Mouse (Mus musculus): ENCODE results near the gene Gm4756. TPM values are rescaled to one million over a fixed set of nuclear protein-coding genes. Genes with fewer than 3 reads are reported as not detected.
A peak's percentile ranks its signal among the peaks of the same experiment; 100 is the strongest.

The Gm4756 gene
- polyA plus RNA-seq, 1 experiment from 2014 or later = not detected

GRCm38 (mm10) chr12:72664735-72665337, 15.4 kb upstream of the Gm4756 start, which contains the start of gene Dhrs7:
TSS of gene Dhrs7 (minus strand) at chr12:72664909.
- H3K9ac ChIP-seq (ENCODE audit: low read length) = peak within 1 kb of the TSS; percentile 89
- no peaks in the 10 kb centered on the region for H3K9me3 ChIP-seq (replicated peaks; ENCODE audit: control insufficient read depth, low read length)
- peaks cover 25% of the 10 kb centered on the region for H3K4me1 ChIP-seq (ENCODE audit: control insufficient read depth, insufficient read depth, low read length)
- no peaks in the 10 kb centered on the region for H3K27me3 ChIP-seq (ENCODE audit: control insufficient read depth, insufficient read depth, low read length)
- peak within 1 kb of the TSS; percentile 87 for H3K4me3 ChIP-seq (ENCODE audit: low read length)
- under 1% methylated on average over 33 of the region's 33 CpGs for WGBS
- H3K4me2 ChIP-seq (ENCODE audit: low read depth, low read length) = peak within 1 kb of the TSS; percentile 89
- H3K27ac ChIP-seq (ENCODE audit: low read length) = peak within 1 kb of the TSS; percentile 98
- ATAC-seq (replicated peaks; ENCODE audit: extremely low read depth, insufficient read depth, low FRiP score) = peak; percentile 97
- H3K36me3 ChIP-seq (ENCODE audit: control insufficient read depth, insufficient read depth) = no peaks in the 10 kb centered on the region

- WGBS = 3% methylated on average over 28 of the region's 28 CpGs
- peak overlapping the region; percentile 87 for H3K4me3 ChIP-seq (ENCODE audit: low read length)
- peak overlapping the region; percentile 89 for H3K9ac ChIP-seq (ENCODE audit: low read length)
- no peaks in the 10 kb centered on the region for H3K9me3 ChIP-seq (replicated peaks; ENCODE audit: control insufficient read depth, low read length)
- no peaks in the 10 kb centered on the region for H3K27me3 ChIP-seq (ENCODE audit: control insufficient read depth, insufficient read depth, low read length)
- peaks cover 25% of the 10 kb centered on the region for H3K4me1 ChIP-seq (ENCODE audit: control insufficient read depth, insufficient read depth, low read length)
- H3K36me3 ChIP-seq (ENCODE audit: control insufficient read depth, insufficient read depth) = no peaks in the 10 kb centered on the region
- peak overlapping the region; percentile 89 for H3K4me2 ChIP-seq (ENCODE audit: low read depth, low read length)
- H3K27ac ChIP-seq (ENCODE audit: low read length) = peak overlapping the region; percentile 98
- peak; percentile 7 for ATAC-seq (replicated peaks; ENCODE audit: extremely low read depth, insufficient read depth, low FRiP score)
These were observed 14.7 kb upstream of the Gm4756 start for GRCm38 (mm10) chr12:72664020-72664734.

GRCm38 (mm10) chr12:72655775-72656174, 6.3 kb upstream of the Gm4756 start:
- 89% methylated on average over 16 of the region's 16 CpGs for WGBS
- no peak for ATAC-seq (replicated peaks; ENCODE audit: extremely low read depth, insufficient read depth, low FRiP score)
- Histone ChIP-seq H3K36me3 (ENCODE audit: control insufficient read depth, insufficient read depth) (peaks cover 21% of the 10 kb centered on the region), H3K4me2 (ENCODE audit: low read depth, low read length) (no peak overlapping the region), H3K27me3 (ENCODE audit: control insufficient read depth, insufficient read depth, low read length) (no peaks in the 10 kb centered on the region), H3K9me3 (replicated peaks; ENCODE audit: control insufficient read depth, low read length) (no peaks in the 10 kb centered on the region), H3K27ac (ENCODE audit: low read length) (no peak overlapping the region), H3K9ac (ENCODE audit: low read length) (no peak overlapping the region), H3K4me3 (ENCODE audit: low read length) (no peak overlapping the region), H3K4me1 (ENCODE audit: control insufficient read depth, insufficient read depth, low read length) (no peaks in the 10 kb centered on the region)

- no peak overlapping the region for H3K4me2 ChIP-seq (ENCODE audit: low read depth, low read length)
- 21% methylated on average over 4 of the region's 4 CpGs for WGBS
- no peaks in the 10 kb centered on the region for H3K27me3 ChIP-seq (ENCODE audit: control insufficient read depth, insufficient read depth, low read length)
- no peaks in the 10 kb centered on the region for H3K9me3 ChIP-seq (replicated peaks; ENCODE audit: control insufficient read depth, low read length)
- no peaks in the 10 kb centered on the region for H3K4me1 ChIP-seq (ENCODE audit: control insufficient read depth, insufficient read depth, low read length)
- no peak overlapping the region for H3K9ac ChIP-seq (ENCODE audit: low read length)
- H3K27ac ChIP-seq (ENCODE audit: low read length) = no peak overlapping the region
- no peak overlapping the region for H3K4me3 ChIP-seq (ENCODE audit: low read length)
- ATAC-seq (replicated peaks; ENCODE audit: extremely low read depth, insufficient read depth, low FRiP score) = no peak
- H3K36me3 ChIP-seq (ENCODE audit: control insufficient read depth, insufficient read depth) = peaks cover 25% of the 10 kb centered on the region
These were observed 5.2 kb upstream of the Gm4756 start for GRCm38 (mm10) chr12:72654698-72655097.

GRCm38 (mm10) chr12:72648921-72649320, 540 bp downstream of the Gm4756 start:
- Histone ChIP-seq H3K27me3 (ENCODE audit: control insufficient read depth, insufficient read depth, low read length) (no peaks in the 10 kb centered on the region), H3K9me3 (replicated peaks; ENCODE audit: control insufficient read depth, low read length) (peaks cover 7% of the 10 kb centered on the region; the same call in 1 of the 2 replicates), H3K36me3 (ENCODE audit: control insufficient read depth, insufficient read depth) (peaks cover 23% of the 10 kb centered on the region), H3K9ac (ENCODE audit: low read length) (no peak overlapping the region), H3K4me3 (ENCODE audit: low read length) (no peak overlapping the region), H3K4me2 (ENCODE audit: low read depth, low read length) (no peak overlapping the region), H3K27ac (ENCODE audit: low read length) (no peak overlapping the region), H3K4me1 (ENCODE audit: control insufficient read depth, insufficient read depth, low read length) (no peaks in the 10 kb centered on the region)
- ATAC-seq (replicated peaks; ENCODE audit: extremely low read depth, insufficient read depth, low FRiP score) = no peak
- 92% methylated on average over 14 of the region's 14 CpGs for WGBS

GRCm38 (mm10) chr12:72638025-72638424, 11.4 kb downstream of the Gm4756 start:
- H3K27me3 ChIP-seq (ENCODE audit: control insufficient read depth, insufficient read depth, low read length) = no peaks in the 10 kb centered on the region

GRCm38 (mm10) chr12:72628751-72629150, 20.7 kb downstream of the Gm4756 start:
- no peaks in the 10 kb centered on the region for H3K4me1 ChIP-seq (ENCODE audit: control insufficient read depth, insufficient read depth, low read length)
- no peak overlapping the region for H3K27ac ChIP-seq (ENCODE audit: low read length)
- no peak overlapping the region for H3K9ac ChIP-seq (ENCODE audit: low read length)
- H3K27me3 ChIP-seq (ENCODE audit: control insufficient read depth, insufficient read depth, low read length) = no peaks in the 10 kb centered on the region
- WGBS = 87% methylated on average over 7 of the region's 7 CpGs
- H3K4me2 ChIP-seq (ENCODE audit: low read depth, low read length) = no peak overlapping the region
- no peak overlapping the region for H3K4me3 ChIP-seq (ENCODE audit: low read length)
- no peaks in the 10 kb centered on the region for H3K9me3 ChIP-seq (replicated peaks; ENCODE audit: control insufficient read depth, low read length)
- no peak for ATAC-seq (replicated peaks; ENCODE audit: extremely low read depth, insufficient read depth, low FRiP score)
- H3K36me3 ChIP-seq (ENCODE audit: control insufficient read depth, insufficient read depth) = no peaks in the 10 kb centered on the region

More at GRCm38 (mm10) chr12:72638025-72638424, 11.4 kb downstream of the Gm4756 start:
- 66% methylated on average over 3 of the region's 3 CpGs for WGBS
- Histone ChIP-seq H3K9me3 (replicated peaks; ENCODE audit: control insufficient read depth, low read length) (peaks cover 12% of the 10 kb centered on the region), H3K4me2 (ENCODE audit: low read depth, low read length) (no peak overlapping the region), H3K27ac (ENCODE audit: low read length) (no peak overlapping the region), H3K9ac (ENCODE audit: low read length) (no peak overlapping the region), H3K4me1 (ENCODE audit: control insufficient read depth, insufficient read depth, low read length) (no peaks in the 10 kb centered on the region), H3K4me3 (ENCODE audit: low read length) (no peak overlapping the region), H3K36me3 (ENCODE audit: control insufficient read depth, insufficient read depth) (no peaks in the 10 kb centered on the region)
- no peak for ATAC-seq (replicated peaks; ENCODE audit: extremely low read depth, insufficient read depth, low FRiP score)

- H3K9ac ChIP-seq (ENCODE audit: low read length) = no peak overlapping the region
- WGBS = 55% methylated on average over 5 of the region's 5 CpGs
- H3K36me3 ChIP-seq (ENCODE audit: control insufficient read depth, insufficient read depth) = no peaks in the 10 kb centered on the region
- no peak overlapping the region for H3K4me2 ChIP-seq (ENCODE audit: low read depth, low read length)
- no peaks in the 10 kb centered on the region for H3K4me1 ChIP-seq (ENCODE audit: control insufficient read depth, insufficient read depth, low read length)
- no peak overlapping the region for H3K27ac ChIP-seq (ENCODE audit: low read length)
- no peak for ATAC-seq (replicated peaks; ENCODE audit: extremely low read depth, insufficient read depth, low FRiP score)
- H3K9me3 ChIP-seq (replicated peaks; ENCODE audit: control insufficient read depth, low read length) = no peaks in the 10 kb centered on the region
- H3K27me3 ChIP-seq (ENCODE audit: control insufficient read depth, insufficient read depth, low read length) = no peaks in the 10 kb centered on the region
- no peak overlapping the region for H3K4me3 ChIP-seq (ENCODE audit: low read length)
These were observed 26.5 kb downstream of the Gm4756 start for GRCm38 (mm10) chr12:72622853-72623496.

GRCm38 (mm10) chr12:72621441-72621840, 28.0 kb downstream of the Gm4756 start:
- no peaks in the 10 kb centered on the region for H3K4me1 ChIP-seq (ENCODE audit: control insufficient read depth, insufficient read depth, low read length)
- no peak for ATAC-seq (replicated peaks; ENCODE audit: extremely low read depth, insufficient read depth, low FRiP score)
- 78% methylated on average over 1 of the region's 1 CpGs for WGBS
- H3K4me2 ChIP-seq (ENCODE audit: low read depth, low read length) = no peak overlapping the region
- H3K4me3 ChIP-seq (ENCODE audit: low read length) = no peak overlapping the region
- H3K9me3 ChIP-seq (replicated peaks; ENCODE audit: control insufficient read depth, low read length) = no peaks in the 10 kb centered on the region
- no peaks in the 10 kb centered on the region for H3K27me3 ChIP-seq (ENCODE audit: control insufficient read depth, insufficient read depth, low read length)
- H3K36me3 ChIP-seq (ENCODE audit: control insufficient read depth, insufficient read depth) = no peaks in the 10 kb centered on the region
- no peak overlapping the region for H3K9ac ChIP-seq (ENCODE audit: low read length)
- H3K27ac ChIP-seq (ENCODE audit: low read length) = no peak overlapping the region
